Mouse (Mus musculus): ENCODE measurements around the gene Rdx.

The Rdx gene

GRCm38 (mm10) chr9:52105423-52105822 is 58.5 kb downstream of the Rdx start:
- DNase-seq (ENCODE audit: low read depth in 2 of 2, low spot score in 2 of 2), result no peak

- DNase-seq (ENCODE audit: low read depth in 2 of 2, low spot score in 2 of 2), result no peak
Measured at GRCm38 (mm10) chr9:52107161-52107560, 60.2 kb downstream of the Rdx start.

- DNase-seq (ENCODE audit: low read depth in 2 of 2, low spot score in 2 of 2), result no peak
Measured at GRCm38 (mm10) chr9:52110738-52111137, 63.8 kb downstream of the Rdx start.

- no peak for DNase-seq (ENCODE audit: low read depth in 2 of 2, low spot score in 2 of 2)
Measured at GRCm38 (mm10) chr9:52113091-52113490, 66.1 kb downstream of the Rdx start.

- no peak for DNase-seq (ENCODE audit: low read depth in 2 of 2, low spot score in 2 of 2)
Measured at GRCm38 (mm10) chr9:52119212-52119611, 72.2 kb downstream of the Rdx start.

- DNase-seq (ENCODE audit: low read depth in 2 of 2, low spot score in 2 of 2), result no peak
Measured at GRCm38 (mm10) chr9:52125225-52125624, 78.3 kb downstream of the Rdx start.

- no peak for DNase-seq (ENCODE audit: low read depth in 2 of 2, low spot score in 2 of 2)
Measured at GRCm38 (mm10) chr9:52130348-52130747, 83.4 kb downstream of the Rdx start.

GRCm38 (mm10) chr9:52132771-52133170 is 85.8 kb downstream of the Rdx start:
- DNase-seq (ENCODE audit: low read depth in 2 of 2, low spot score in 2 of 2), result no peak
